Mouse (Mus musculus) stomach, postnatal 0 days (tissue): ENCODE data around the gene Nkain4. TPM values are rescaled to one million over a fixed set of nuclear protein-coding genes. Genes with fewer than 3 reads are reported as not detected.

Experiments
- ATAC-seq: fragments of 200-750 bp; cut with Nextera tagmentation; 2 replicates; pipeline ENCODE4 v1.8.0; 2017; ENCODE audit not compliant: low FRiP score, low TSS enrichment
- DNase-seq: peaks from one replicate; pipeline ENCODE4 v3.0.0-alpha.2; 2016; ENCODE audit warnings: low spot score
- H3K27ac ChIP-seq: fragments of 300-500 bp; sonication (generic); replicated peaks from 2 replicates; pipeline ENCODE4 v1.5.1; 2014; ENCODE audit warnings: mild to moderate bottlenecking, control low read depth
- H3K27me3 ChIP-seq: fragments of 300-500 bp; sonication (generic); 2 replicates; pipeline ENCODE4 v1.6.1; 2014; ENCODE audit warnings: low read length; ENCODE audit not compliant: control insufficient read depth, insufficient read depth
- H3K36me3 ChIP-seq: fragments of 300-500 bp; sonication (generic); 2 replicates; pipeline ENCODE4 v1.6.1; 2014; ENCODE audit warnings: low read length, mixed read lengths; ENCODE audit not compliant: control insufficient read depth, insufficient read depth
- H3K4me1 ChIP-seq: fragments of 300-500 bp; sonication (generic); replicated peaks from 2 replicates; pipeline ENCODE4 v1.6.1; 2014; ENCODE audit warnings: antibody characterized with exemption; ENCODE audit not compliant: control insufficient read depth, insufficient read depth
- H3K4me2 ChIP-seq: fragments of 300-500 bp; sonication (generic); replicated peaks from 2 replicates; pipeline ENCODE4 v1.6.1; 2014; ENCODE audit warnings: low read depth, mild to moderate bottlenecking, control low read depth, moderate library complexity
- H3K4me3 ChIP-seq: fragments of 300-500 bp; sonication (generic); 2 replicates; pipeline ENCODE4 v1.5.1; 2014; ENCODE audit warnings: low read depth, low read length, control low read depth
- H3K9ac ChIP-seq: fragments of 300-500 bp; sonication (generic); 2 replicates; pipeline ENCODE4 v1.6.1; 2014; ENCODE audit warnings: mild to moderate bottlenecking, low read length, control low read depth, mixed read lengths
- H3K9me3 ChIP-seq: fragments of 300-500 bp; sonication (generic); 2 replicates; pipeline ENCODE4 v1.6.1; 2016; ENCODE audit warnings: low read length; ENCODE audit not compliant: control insufficient read depth
- CTCF ChIP-seq: IDR thresholded peaks from 2 replicates; pipeline ENCODE4 v1.5.1; 2016; ENCODE audit warnings: antibody characterized with exemption, low read depth, mild to moderate bottlenecking, moderate library complexity
- EP300 ChIP-seq: optimal IDR thresholded peaks from 2 replicates; pipeline ENCODE3; 2016; ENCODE audit warnings: antibody characterized with exemption
- WGBS: fragments of 180-500 bp; shearing (Covaris S2); extraction: QIAGEN DNeasy Blood & Tissue Kit; methylation state at CpG from one replicate; pipeline ENCODE4 v1.1.7; 2014; 5-methylcytosine and 5-hydroxymethylcytosine counted together
- polyA plus RNA-seq: library from polyadenylated mRNA; unstranded; fragments of >200 nt; fragmentation: Nextera tagmentation; extraction: Ambion mirVana; gene quantifications from 2 replicates; pipeline ENCODE4 v1.2.1, GENCODE M21; 2015

The Nkain4 gene
- polyA plus RNA-seq, 1 experiment from 2014 or later = 42.7 TPM

DNA sequence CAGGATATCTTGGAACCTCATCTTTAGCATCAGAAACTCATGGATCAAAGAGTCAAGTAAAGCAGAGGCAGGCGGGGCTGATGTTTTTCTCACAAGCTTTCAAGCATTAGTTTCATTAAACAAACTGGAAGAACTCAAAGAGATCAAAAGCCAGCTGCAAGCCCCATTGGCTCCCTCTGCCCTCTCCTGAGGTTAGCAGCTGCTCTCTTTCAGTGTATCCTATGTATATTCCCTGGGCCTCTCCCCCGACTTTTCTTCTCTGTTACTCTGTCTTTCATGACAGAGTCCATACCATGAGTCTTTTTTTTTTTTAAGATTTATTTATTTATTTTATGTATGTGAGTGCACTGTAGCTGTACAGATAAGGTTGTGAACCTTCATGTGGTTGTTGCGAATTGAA lies 5.7 kb upstream of the Nkain4 start:
- no peak for ATAC-seq
- TF ChIP-seq EP300 (no peak), CTCF (no peak)
- H3K9me3 ChIP-seq = no peaks in the 10 kb centered on the region
- 39% methylated on average over 3 of the region's 3 CpGs for WGBS
- no peaks in the 10 kb centered on the region; the same call in 1 of the 2 replicates for H3K4me1 ChIP-seq
- H3K4me2 ChIP-seq = no peak overlapping the region
- no peaks in the 10 kb centered on the region for H3K36me3 ChIP-seq
- DNase-seq = no peak
- no peak overlapping the region for H3K9ac ChIP-seq
- no peaks in the 10 kb centered on the region for H3K27me3 ChIP-seq
- no peak overlapping the region for H3K27ac ChIP-seq
- H3K4me3 ChIP-seq = no peak overlapping the region

- no peak for ATAC-seq
- DNase-seq = no peak
- no peaks in the 10 kb centered on the region for H3K9me3 ChIP-seq
- H3K36me3 ChIP-seq = no peaks in the 10 kb centered on the region
- whole genome bisulfite sequencing = 51% methylated on average over 7 of the region's 7 CpGs
- no peak overlapping the region for H3K4me3 ChIP-seq
- H3K4me1 ChIP-seq = peaks cover 4% of the 10 kb centered on the region; the same call in 1 of the 2 replicates
- TF ChIP-seq EP300 = no peak
- TF ChIP-seq CTCF = no peak
- no peak overlapping the region for H3K27ac ChIP-seq
- H3K4me2 ChIP-seq = no peak overlapping the region
- no peak overlapping the region for H3K9ac ChIP-seq
- no peaks in the 10 kb centered on the region for H3K27me3 ChIP-seq
These were observed 5.1 kb upstream of the Nkain4 start for GRCm38 (mm10) chr2:180959605-180960004.

DNA sequence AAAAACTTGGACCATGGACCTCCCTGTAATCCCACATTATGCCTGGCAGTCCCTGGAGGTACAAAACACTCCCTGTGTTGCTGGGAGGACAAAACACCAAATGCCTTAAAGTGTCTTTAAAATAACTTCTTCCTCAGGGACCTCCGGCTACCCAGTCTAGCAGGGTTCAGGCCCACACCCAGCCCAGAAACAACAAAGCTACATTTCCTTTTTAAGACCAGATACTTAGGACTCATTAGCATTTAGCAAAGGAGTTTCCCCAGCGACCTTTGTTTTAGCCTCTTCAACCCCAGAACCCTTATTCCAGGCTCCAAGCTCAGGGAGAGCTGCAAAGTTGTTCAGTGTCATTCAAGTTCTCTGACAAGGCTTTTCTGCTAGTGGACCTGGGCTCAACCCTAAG lies 861 bp downstream of the Nkain4 start:
- Histone ChIP-seq H3K4me3 (peak overlapping the region; percentile 51), H3K36me3 (no peaks in the 10 kb centered on the region), H3K27ac (peak overlapping the region; percentile 56), H3K27me3 (no peaks in the 10 kb centered on the region), H3K9me3 (no peaks in the 10 kb centered on the region), H3K9ac (peak overlapping the region; percentile 59), H3K4me2 (peak overlapping the region; percentile 82), H3K4me1 (peaks cover 4% of the 10 kb centered on the region; the same call in 1 of the 2 replicates)
- ATAC-seq = no peak
- no peak for DNase-seq
- TF ChIP-seq CTCF (no peak), EP300 (no peak)
- WGBS = 37% methylated on average over 2 of the region's 2 CpGs

DNA sequence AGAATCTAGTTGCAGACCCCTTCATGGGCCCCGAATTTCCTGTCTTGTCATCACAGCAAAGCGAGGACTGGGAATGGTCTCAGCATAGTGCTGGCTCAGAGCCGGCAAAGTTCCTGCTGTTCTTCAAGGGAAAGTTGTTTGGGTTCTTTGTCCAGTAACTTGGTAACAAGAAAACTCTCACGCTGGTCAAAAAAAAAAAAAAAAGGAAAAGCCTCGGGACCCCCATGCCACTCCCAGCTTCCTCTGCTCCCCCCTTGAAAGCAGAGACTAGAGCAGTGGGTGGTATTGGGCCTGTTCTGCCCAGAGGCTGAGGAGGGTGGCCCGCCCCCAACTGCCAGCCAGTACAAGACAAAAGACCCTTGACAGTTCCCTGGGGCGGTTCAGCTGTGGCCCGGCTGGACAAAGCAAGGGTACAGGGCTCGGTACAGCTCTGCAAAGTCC lies 1.7 kb downstream of the Nkain4 start:
- no peak for DNase-seq
- Histone ChIP-seq H3K9ac (0 out of 2 replicates have a peak overlapping the region, but pooled peaks have one; percentile 4), H3K36me3 (no peaks in the 10 kb centered on the region), H3K4me2 (peak overlapping the region; percentile 82), H3K27ac (0 out of 2 replicates have a peak overlapping the region, but pooled peaks have one; percentile 56), H3K9me3 (no peaks in the 10 kb centered on the region), H3K4me1 (peaks cover 4% of the 10 kb centered on the region; the same call in 1 of the 2 replicates), H3K27me3 (no peaks in the 10 kb centered on the region), H3K4me3 (peak overlapping the region; percentile 51)
- 24% methylated on average over 9 of the region's 9 CpGs for WGBS
- TF ChIP-seq CTCF = no peak
- TF ChIP-seq EP300 = no peak
- no peak for ATAC-seq

DNA sequence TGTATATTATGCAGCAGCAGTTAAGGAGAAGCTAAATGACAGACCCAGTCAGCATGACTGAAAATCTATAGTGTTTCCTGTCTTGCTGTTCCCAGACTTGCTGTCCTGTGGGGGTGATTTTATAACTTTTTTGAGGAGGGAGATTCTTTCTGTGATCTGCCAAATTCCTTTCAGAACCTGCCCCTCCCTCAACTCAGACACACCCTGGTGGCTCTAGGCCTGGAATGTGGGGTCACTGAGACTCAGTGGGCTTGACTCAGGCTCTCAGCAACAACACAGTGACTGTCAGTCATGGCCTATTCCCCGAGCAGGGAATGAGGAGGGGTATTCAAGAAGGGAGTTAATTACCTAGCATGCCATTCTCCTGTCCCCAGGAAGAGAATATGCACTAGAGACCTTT lies 4.6 kb downstream of the Nkain4 start:
- Histone ChIP-seq H3K9ac (no peak overlapping the region), H3K4me2 (no peak overlapping the region), H3K4me1 (peaks cover 2% of the 10 kb centered on the region; the same call in 1 of the 2 replicates), H3K9me3 (no peaks in the 10 kb centered on the region), H3K36me3 (no peaks in the 10 kb centered on the region), H3K27me3 (no peaks in the 10 kb centered on the region), H3K4me3 (no peak overlapping the region), H3K27ac (no peak overlapping the region)
- TF ChIP-seq CTCF (no peak), EP300 (no peak)
- ATAC-seq (no peak), DNase-seq (no peak)
- WGBS = 19% methylated on average over 1 of the region's 1 CpGs

GRCm38 (mm10) chr2:180941869-180942268 lies 12.6 kb downstream of the Nkain4 start:
- no peak for DNase-seq

More at GRCm38 (mm10) chr2:180941869-180942268, 12.6 kb downstream of the Nkain4 start:
- H3K36me3 ChIP-seq = no peaks in the 10 kb centered on the region
- TF ChIP-seq EP300 = no peak
- no peaks in the 10 kb centered on the region for H3K9me3 ChIP-seq
- H3K4me1 ChIP-seq = no peaks in the 10 kb centered on the region
- H3K27me3 ChIP-seq = no peaks in the 10 kb centered on the region
- H3K27ac ChIP-seq = no peak overlapping the region
- no peak for ATAC-seq
- no peak overlapping the region for H3K4me2 ChIP-seq
- no peak overlapping the region for H3K4me3 ChIP-seq
- no peak overlapping the region for H3K9ac ChIP-seq
